Comparison of ENCODE assay signal across 16 mouse cellular contexts in the genomic region with DNA sequence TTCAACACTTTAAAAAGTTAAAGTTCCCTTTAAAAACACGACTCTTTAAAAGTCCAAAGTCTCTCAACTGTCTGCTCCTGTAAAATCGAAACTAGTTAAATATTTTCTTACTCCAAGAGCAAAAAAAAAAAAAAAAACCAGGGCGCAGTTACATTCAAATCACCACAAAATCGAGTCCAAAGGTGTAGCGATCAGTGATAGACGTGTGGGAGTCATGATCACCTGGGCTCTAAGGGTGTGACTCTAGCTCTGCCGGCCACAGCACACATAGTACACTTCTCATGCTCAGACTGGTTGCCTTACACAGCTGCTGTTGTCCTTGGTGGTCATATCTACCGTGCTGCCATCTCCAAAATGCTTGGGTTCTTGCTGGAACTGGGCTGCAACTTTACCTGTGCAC. TPM values are rescaled to one million over a fixed set of nuclear protein-coding genes. Genes with fewer than 3 reads are reported as not detected.
A peak's percentile ranks its signal among the peaks of the same experiment; 100 is the strongest.
DNase-seq lines count a peak whose midpoint lies in the region; ATAC-seq and TF ChIP-seq lines count a peak whose summit lies in the region.
"Had no signal": no experiment of that assay in that cellular context is flagged by ENCODE, and none has a peak within 500 bp of the region (broad histone marks: within the 10 kb centered on the region; RNA-seq: fewer than 3 reads in every experiment).

No protein-coding gene starts in this region.

- 42% methylated on average over 8 of the region's 8 CpGs for WGBS in intestine, postnatal 0 days
- WGBS in liver, embryonic 13.5 days (ENCODE audit: insufficient replicate concordance): 49% methylated on average over 8 of the region's 8 CpGs
- 57% methylated on average over 8 of the region's 8 CpGs for WGBS in stomach, embryonic 16.5 days

- DNase-seq in kidney, adult 18-20 months: peak; percentile 46
- no peak for DNase-seq in kidney, postnatal 10 days
- DNase-seq in liver, embryonic 13.5 days: no peak
- no peak for DNase-seq in left cerebral cortex, postnatal 14 days (ENCODE audit: low spot score in 2 of 2)
- no peak for DNase-seq in layer of hippocampus, postnatal 36 days
- no peak for DNase-seq in cerebellum, adult 9-10 months
- DNase-seq: cerebellum, postnatal 14 days; gastrocnemius, postnatal 10 days; thymus, adult 2 months had no signal

- H3K9me3 ChIP-seq in intestine, postnatal 0 days (ENCODE audit: control insufficient read depth): no peaks in the 10 kb centered on the region
- no peaks in the 10 kb centered on the region for H3K9me3 ChIP-seq in liver, embryonic 13.5 days (replicated peaks)
- no peaks in the 10 kb centered on the region for H3K9me3 ChIP-seq in stomach, embryonic 16.5 days (replicated peaks; ENCODE audit: control insufficient read depth, low read length)
- H3K9me3 ChIP-seq: embryonic facial prominence, embryonic 12.5 days; limb, embryonic 15.5 days; midbrain, embryonic 13.5 days had no signal

- H3K4me3 ChIP-seq in intestine, postnatal 0 days (ENCODE audit: low read depth, low read length): no peak overlapping the region
- no peak overlapping the region for H3K4me3 ChIP-seq in liver, embryonic 13.5 days (replicated peaks)
- no peak overlapping the region for H3K4me3 ChIP-seq in stomach, embryonic 16.5 days (replicated peaks; ENCODE audit: low read length)
- H3K4me3 ChIP-seq: embryonic facial prominence, embryonic 12.5 days; limb, embryonic 15.5 days; midbrain, embryonic 13.5 days had no signal

- ATAC-seq in intestine, postnatal 0 days: peak; percentile 99
- ATAC-seq in liver, embryonic 13.5 days (ENCODE audit: low read depth): peak; percentile 77
- ATAC-seq in stomach, embryonic 16.5 days (ENCODE audit: insufficient read depth, low FRiP score): peak; percentile 93; the same call in 1 of the 2 replicates
- ATAC-seq: hindbrain, postnatal 0 days; midbrain, embryonic 13.5 days had no signal

- intact Hi-C loops in left cerebral cortex, postnatal 14 days (cut with DNase I): no loop called here

- no peaks in the 10 kb centered on the region for H3K36me3 ChIP-seq in intestine, postnatal 0 days (ENCODE audit: control insufficient read depth, insufficient read depth)
- no peaks in the 10 kb centered on the region for H3K36me3 ChIP-seq in liver, embryonic 13.5 days
- no peaks in the 10 kb centered on the region for H3K36me3 ChIP-seq in stomach, embryonic 16.5 days (ENCODE audit: control insufficient read depth, insufficient read depth, low read length)
- H3K36me3 ChIP-seq: embryonic facial prominence, embryonic 12.5 days; limb, embryonic 15.5 days; midbrain, embryonic 13.5 days had no signal

- H3K4me1 ChIP-seq in intestine, postnatal 0 days (replicated peaks; ENCODE audit: control insufficient read depth, insufficient read depth, low read length): no peaks in the 10 kb centered on the region
- H3K4me1 ChIP-seq in liver, embryonic 13.5 days (replicated peaks): no peaks in the 10 kb centered on the region
- H3K4me1 ChIP-seq in stomach, embryonic 16.5 days (ENCODE audit: control insufficient read depth, insufficient read depth, low read length): no peaks in the 10 kb centered on the region; the same call in 1 of the 2 replicates
- H3K4me1 ChIP-seq: embryonic facial prominence, embryonic 12.5 days; limb, embryonic 15.5 days; midbrain, embryonic 13.5 days had no signal

- peak overlapping the region; percentile 43 for H3K4me2 ChIP-seq in intestine, postnatal 0 days (replicated peaks; ENCODE audit: low read depth)
- H3K4me2 ChIP-seq in liver, embryonic 13.5 days: no peak overlapping the region
- no peak overlapping the region for H3K4me2 ChIP-seq in stomach, embryonic 16.5 days (ENCODE audit: low read depth, low read length)
- H3K4me2 ChIP-seq: embryonic facial prominence, embryonic 12.5 days; heart, embryonic 11.5 days; limb, embryonic 15.5 days; midbrain, embryonic 13.5 days had no signal

- H3K27ac ChIP-seq in intestine, postnatal 0 days (ENCODE audit: low read depth, low read length): peak overlapping the region; percentile 50; the same call in 1 of the 2 replicates
- H3K27ac ChIP-seq in liver, embryonic 13.5 days: peak overlapping the region; percentile 44
- no peak overlapping the region for H3K27ac ChIP-seq in stomach, embryonic 16.5 days (ENCODE audit: low read length)
- H3K27ac ChIP-seq: embryonic facial prominence, embryonic 12.5 days; hindbrain, postnatal 0 days; limb, embryonic 15.5 days; midbrain, embryonic 13.5 days had no signal

- no peak overlapping the region for H3K9ac ChIP-seq in intestine, postnatal 0 days (ENCODE audit: low read depth, low read length)
- no peak overlapping the region for H3K9ac ChIP-seq in liver, embryonic 13.5 days
- no peak overlapping the region for H3K9ac ChIP-seq in stomach, embryonic 16.5 days (ENCODE audit: low read length)
- H3K9ac ChIP-seq: embryonic facial prominence, embryonic 12.5 days; limb, embryonic 15.5 days; midbrain, embryonic 13.5 days had no signal

- TF ChIP-seq CTCF in intestine, postnatal 0 days (IDR thresholded peaks at IDR 0.05; ENCODE audit: low read depth): no peak

- H3K27me3 ChIP-seq in intestine, postnatal 0 days (replicated peaks; ENCODE audit: control insufficient read depth, insufficient read depth, low read length): no peaks in the 10 kb centered on the region
- H3K27me3 ChIP-seq in liver, embryonic 13.5 days: peaks cover 18% of the 10 kb centered on the region; the same call in 1 of the 2 replicates
- no peaks in the 10 kb centered on the region for H3K27me3 ChIP-seq in stomach, embryonic 16.5 days (ENCODE audit: control insufficient read depth, insufficient read depth, low read length)
- H3K27me3 ChIP-seq: embryonic facial prominence, embryonic 12.5 days had no signal

RNA-seq across cellular contexts. Expression of a gene that starts 6.6 kb away (rescaled TPM):
- polyA plus RNA-seq in intestine, postnatal 0 days (2015; fragmentation: Nextera tagmentation; extraction: Ambion mirVana): 11.5 and 13.6 TPM in 2 replicates
- 6.3 and 7.3 TPM in 2 replicates for polyA plus RNA-seq in liver, embryonic 13.5 days (2015; fragmentation: Nextera tagmentation; extraction: Ambion mirVana)
- 27.8 and 28.8 TPM in 2 replicates for polyA plus RNA-seq in stomach, embryonic 16.5 days (2015; fragmentation: Nextera tagmentation; extraction: Ambion mirVana)
- total RNA-seq in left cerebral cortex, postnatal 14 days (2021): 10 to 100 TPM; 34.2 to 38.5 TPM
- 10 to 100 TPM; 46.8 to 50.2 TPM for total RNA-seq in layer of hippocampus, postnatal 36 days (2021)

RNA-seq across cellular contexts. Expression of a gene that starts 12.7 kb away (rescaled TPM):
- 18.5 and 20.0 TPM in 2 replicates for polyA plus RNA-seq in intestine, postnatal 0 days (2015; fragmentation: Nextera tagmentation; extraction: Ambion mirVana)
- polyA plus RNA-seq in liver, embryonic 13.5 days (2015; fragmentation: Nextera tagmentation; extraction: Ambion mirVana): 1.1 and 1.3 TPM in 2 replicates
- polyA plus RNA-seq in stomach, embryonic 16.5 days (2015; fragmentation: Nextera tagmentation; extraction: Ambion mirVana): 13.0 and 13.6 TPM in 2 replicates
- total RNA-seq in left cerebral cortex, postnatal 14 days (2021): 1 to 10 TPM; 8.2 to 9.0 TPM
- total RNA-seq in layer of hippocampus, postnatal 36 days (2021): 10 to 100 TPM; 10.7 to 11.8 TPM
